Mouse (Mus musculus) cerebellum, adult 2 months (tissue): ENCODE measurements around the gene Gpc6. TPM values are rescaled to one million over a fixed set of nuclear protein-coding genes. Genes with fewer than 3 reads are reported as not detected.

ENCODE experiments used
- DNase-seq, 2 experiments: peaks; one replicate each; pipeline ENCODE4 v3.0.0; 2021
- H3K27ac ChIP-seq: fragments of 200-500 bp; 2 replicates; pipeline ENCODE4 v1.5.1; 2012; ENCODE audit warnings: low read length, control low read depth, inconsistent platforms; ENCODE audit not compliant: insufficient read depth
- H3K27me3 ChIP-seq: fragments of 200-500 bp; 2 replicates; pipeline ENCODE4 v1.6.1; 2012; ENCODE audit warnings: inconsistent platforms, mild to moderate bottlenecking, low read length, moderate library complexity; ENCODE audit not compliant: control insufficient read depth, insufficient read depth
- H3K4me1 ChIP-seq: fragments of 200-500 bp; 2 replicates; pipeline ENCODE4 v1.6.1; 2011; ENCODE audit warnings: low read length; ENCODE audit not compliant: control insufficient read depth, insufficient read depth
- H3K4me3 ChIP-seq: fragments of 200-500 bp; replicated peaks from 2 replicates; pipeline ENCODE3; 2011; ENCODE audit warnings: mild to moderate bottlenecking, low read depth, low read length, control low read depth; ENCODE audit not compliant: insufficient read depth
- CTCF ChIP-seq: fragments of 200-500 bp; IDR thresholded peaks from 2 replicates; pipeline ENCODE4 v1.5.1; 2011; ENCODE audit warnings: low read depth, mild to moderate bottlenecking, control low read depth, low read length, moderate library complexity, borderline replicate concordance; ENCODE audit not compliant: insufficient read depth
- POLR2A ChIP-seq: fragments of 200-500 bp; IDR thresholded peaks from 2 replicates; pipeline ENCODE4 v1.6.1; 2011; ENCODE audit warnings: low read length, control low read depth, borderline replicate concordance; ENCODE audit not compliant: insufficient read depth
- WGBS: fragments of 180-500 bp; shearing (Covaris S2); methylation state at CpG from one replicate; pipeline ENCODE4 v1.1.7; 2018; 5-methylcytosine and 5-hydroxymethylcytosine counted together
- polyA plus RNA-seq: library from polyadenylated mRNA; depleted of rRNA; stranded (reverse); fragments of >200 nt; gene quantifications from 2 replicates; pipeline ENCODE4 v1.2.3, GENCODE M21; 2012

Gpc6 gene
- polyA plus RNA-seq, 1 experiment, result 5.3 TPM

- Histone ChIP-seq H3K27me3 (no peaks in the 10 kb centered on the region), H3K4me3 (no peak overlapping the region), H3K27ac (no peak overlapping the region), H3K4me1 (no peaks in the 10 kb centered on the region)
- TF ChIP-seq POLR2A, result no peak
- TF ChIP-seq CTCF, result no peak
- no peak for DNase-seq
- WGBS, result 41% methylated on average over 10 of the region's 10 CpGs
Observed at GRCm38 (mm10) chr14:117905701-117906100, 980.6 kb downstream of the Gpc6 start.

GRCm38 (mm10) chr14:117906361-117906760 lies 981.2 kb downstream of the Gpc6 start:
- Histone ChIP-seq H3K4me3 (no peak overlapping the region), H3K27me3 (no peaks in the 10 kb centered on the region), H3K27ac (no peak overlapping the region), H3K4me1 (no peaks in the 10 kb centered on the region)
- WGBS, result 56% methylated on average over 5 of the region's 5 CpGs
- TF ChIP-seq CTCF (no peak), POLR2A (no peak)
- DNase-seq, result no peak

GRCm38 (mm10) chr14:117908231-117908920 lies 983.3 kb downstream of the Gpc6 start:
- no peaks in the 10 kb centered on the region for H3K4me1 ChIP-seq
- WGBS, result 59% methylated on average over 8 of the region's 8 CpGs
- H3K27ac ChIP-seq, result no peak overlapping the region
- TF ChIP-seq POLR2A, result no peak
- no peak for TF ChIP-seq CTCF
- H3K4me3 ChIP-seq, result no peak overlapping the region
- no peak for DNase-seq
- H3K27me3 ChIP-seq, result no peaks in the 10 kb centered on the region

- TF ChIP-seq POLR2A, result no peak
- TF ChIP-seq CTCF, result no peak
- WGBS, result 46% methylated on average over 4 of the region's 4 CpGs
- no peaks in the 10 kb centered on the region for H3K4me1 ChIP-seq
- DNase-seq, result no peak
- H3K27ac ChIP-seq, result no peak overlapping the region
- H3K4me3 ChIP-seq, result no peak overlapping the region
- no peaks in the 10 kb centered on the region for H3K27me3 ChIP-seq
Observed at GRCm38 (mm10) chr14:117909046-117909445, 983.9 kb downstream of the Gpc6 start.

- no peak overlapping the region for H3K27ac ChIP-seq
- 42% methylated on average over 7 of the region's 7 CpGs for WGBS
- H3K4me3 ChIP-seq, result no peak overlapping the region
- no peaks in the 10 kb centered on the region for H3K27me3 ChIP-seq
- no peaks in the 10 kb centered on the region for H3K4me1 ChIP-seq
- no peak for DNase-seq
- no peak for TF ChIP-seq POLR2A
- no peak for TF ChIP-seq CTCF
Observed at GRCm38 (mm10) chr14:117910323-117910722, 985.2 kb downstream of the Gpc6 start.

- Histone ChIP-seq H3K4me3 (no peak overlapping the region), H3K27me3 (no peaks in the 10 kb centered on the region), H3K4me1 (no peaks in the 10 kb centered on the region), H3K27ac (no peak overlapping the region)
- DNase-seq, result no peak
- TF ChIP-seq CTCF (no peak), POLR2A (no peak)
- WGBS, result 90% methylated on average over 10 of the region's 10 CpGs
Observed at GRCm38 (mm10) chr14:117912624-117913270, 987.6 kb downstream of the Gpc6 start.

GRCm38 (mm10) chr14:117916577-117916976 lies 991.5 kb downstream of the Gpc6 start:
- no peak overlapping the region for H3K4me3 ChIP-seq
- TF ChIP-seq POLR2A (no peak), CTCF (no peak)
- no peaks in the 10 kb centered on the region for H3K27me3 ChIP-seq
- no peak overlapping the region for H3K27ac ChIP-seq
- no peaks in the 10 kb centered on the region for H3K4me1 ChIP-seq
- WGBS, result 88% methylated on average over 8 of the region's 8 CpGs
- no peak for DNase-seq

GRCm38 (mm10) chr14:117918724-117919123 lies 993.6 kb downstream of the Gpc6 start:
- 89% methylated on average over 10 of the region's 10 CpGs for WGBS
- no peak overlapping the region for H3K27ac ChIP-seq

More at GRCm38 (mm10) chr14:117918724-117919123, 993.6 kb downstream of the Gpc6 start:
- TF ChIP-seq POLR2A (no peak), CTCF (no peak)
- H3K27me3 ChIP-seq, result no peaks in the 10 kb centered on the region
- DNase-seq, result no peak
- H3K4me3 ChIP-seq, result no peak overlapping the region
- H3K4me1 ChIP-seq, result no peaks in the 10 kb centered on the region
